Mouse (Mus musculus): Measurements from ENCODE around the gene Prokr1. TPM values are rescaled to one million over a fixed set of nuclear protein-coding genes. Genes with fewer than 3 reads are reported as not detected.
"Not testable (repeated sequence)": the region's sequence is repeated elsewhere in the genome, so short reads cannot be mapped to it uniquely, and the experiment has no call there.

Prokr1 gene
- total RNA-seq, 2 experiments from 2014 or later, result 0.08 to 0.17 TPM

- peak overlapping the region; percentile 53 for H3K4me3 ChIP-seq
- no peak overlapping the region for H3K27ac ChIP-seq
- DNase-seq (ENCODE audit: low spot score in 2 of 2), result no peak
- no peak for TF ChIP-seq CTCF (conservative IDR thresholded peaks at IDR 0.05)
Observed at GRCm38 (mm10) chr6:87589718-87590393, 687 bp downstream of the Prokr1 start.

GRCm38 (mm10) chr6:87583991-87584390 lies 6.6 kb downstream of the Prokr1 start:
- H3K4me3 ChIP-seq, result no peak overlapping the region
- TF ChIP-seq CTCF (conservative IDR thresholded peaks at IDR 0.05), result no peak
- no peak for DNase-seq (ENCODE audit: low spot score in 2 of 2)
- no peak overlapping the region for H3K27ac ChIP-seq

GRCm38 (mm10) chr6:87583183-87583611 lies 7.3 kb downstream of the Prokr1 start:
- DNase-seq (ENCODE audit: low spot score in 2 of 2), result no peak
- no peak overlapping the region for H3K27ac ChIP-seq
- TF ChIP-seq CTCF (conservative IDR thresholded peaks at IDR 0.05), result no peak

DNA sequence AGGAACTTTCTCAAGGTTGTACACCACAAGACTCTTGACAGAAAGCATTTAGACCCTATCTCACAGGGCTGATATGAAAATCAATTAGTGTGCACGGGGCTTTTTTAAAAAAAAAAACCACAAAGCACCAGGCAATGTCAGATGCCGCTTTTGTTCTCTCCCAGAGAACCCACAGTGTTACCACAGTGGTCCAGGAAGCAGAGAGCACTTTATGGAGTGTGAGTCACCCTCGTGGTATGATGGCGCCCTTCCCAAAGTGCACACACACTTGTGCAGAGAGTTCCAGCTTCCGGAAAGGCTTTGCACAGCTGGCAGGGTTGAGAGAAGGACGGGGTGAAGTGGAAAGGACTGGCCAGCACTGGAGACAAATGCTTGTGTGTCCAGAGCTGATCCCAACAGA lies 8.1 kb downstream of the Prokr1 start:
- TF ChIP-seq CTCF (conservative IDR thresholded peaks at IDR 0.05), result no peak
- Histone ChIP-seq H3K4me3 (no peak overlapping the region), H3K27ac (no peak overlapping the region)
- DNase-seq (ENCODE audit: low spot score in 2 of 2), result no peak

More at GRCm38 (mm10) chr6:87583183-87583611, 7.3 kb downstream of the Prokr1 start:
- no peak overlapping the region for H3K4me3 ChIP-seq

GRCm38 (mm10) chr6:87581581-87581980 lies 9.0 kb downstream of the Prokr1 start:
- Histone ChIP-seq H3K4me3 (no peak overlapping the region), H3K27ac (no peak overlapping the region)
- DNase-seq (ENCODE audit: low spot score in 2 of 2), result no peak
- TF ChIP-seq CTCF (conservative IDR thresholded peaks at IDR 0.05), result no peak

DNA sequence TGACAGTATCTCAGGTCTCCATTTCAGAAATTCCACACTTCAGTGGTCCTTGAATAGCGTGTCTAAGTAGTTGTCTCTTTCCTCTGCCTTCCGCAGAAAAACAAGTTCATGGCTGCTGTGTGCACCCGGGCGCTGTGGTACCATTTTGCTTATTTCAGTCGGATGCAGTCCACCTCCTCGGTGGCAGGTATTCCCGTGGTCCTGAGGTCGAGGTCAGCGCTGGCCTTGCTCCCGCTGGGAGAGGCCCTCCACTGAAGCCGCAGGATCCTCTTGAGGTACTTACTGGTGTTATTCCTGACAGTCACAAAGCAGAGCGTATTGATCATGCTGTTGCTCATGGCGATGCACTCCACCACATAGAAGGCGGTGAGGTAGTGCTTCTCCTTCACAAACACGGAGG lies 9.5 kb downstream of the Prokr1 start:
- no peak for DNase-seq (ENCODE audit: low spot score in 2 of 2)
- TF ChIP-seq CTCF (conservative IDR thresholded peaks at IDR 0.05), result no peak
- Histone ChIP-seq H3K4me3 (no peak overlapping the region), H3K27ac (no peak overlapping the region)

GRCm38 (mm10) chr6:87578247-87578646 lies 12.3 kb downstream of the Prokr1 start:
- peak; percentile 68 for TF ChIP-seq CTCF (conservative IDR thresholded peaks at IDR 0.05)
- DNase-seq (ENCODE audit: low spot score in 2 of 2), result no peak
- no peak overlapping the region for H3K4me3 ChIP-seq
- H3K27ac ChIP-seq, result no peak overlapping the region

DNA sequence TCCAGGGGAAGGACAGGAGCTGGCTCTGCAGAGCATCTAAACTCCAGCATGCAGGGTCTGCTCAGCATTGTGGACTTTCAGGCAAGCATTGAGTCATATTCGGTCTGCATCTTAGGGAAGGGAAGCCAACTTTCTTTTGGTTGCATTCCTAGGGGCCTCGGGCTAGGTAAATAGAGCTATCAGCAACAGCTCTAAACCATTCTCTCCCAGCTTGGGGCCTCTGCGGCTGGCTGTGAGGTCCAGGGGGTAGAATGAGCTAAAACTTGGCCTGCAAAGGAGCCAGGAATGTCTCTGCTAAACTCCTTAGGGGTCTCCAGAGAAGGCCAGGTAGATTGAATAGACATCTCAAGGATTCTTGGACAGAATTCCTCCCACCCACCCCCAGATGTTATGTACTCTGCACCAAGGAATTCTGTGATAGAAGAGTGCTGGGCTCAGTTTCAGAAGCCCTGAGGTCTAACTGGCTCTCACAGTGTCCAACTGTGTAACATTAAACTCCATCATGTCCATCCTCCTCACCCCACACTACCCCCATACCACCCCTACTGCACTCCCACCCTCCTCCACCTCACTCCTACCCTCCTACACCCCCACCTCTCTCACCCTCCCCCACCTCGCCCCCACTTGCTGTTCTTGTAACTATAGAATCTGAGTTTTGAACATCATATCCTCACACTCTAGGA lies 13.8 kb downstream of the Prokr1 start:
- no peak for TF ChIP-seq CTCF (conservative IDR thresholded peaks at IDR 0.05)
- DNase-seq (ENCODE audit: low spot score in 2 of 2), result no peak
- Histone ChIP-seq H3K4me3 (no peak overlapping the region), H3K27ac (no peak overlapping the region)

DNA sequence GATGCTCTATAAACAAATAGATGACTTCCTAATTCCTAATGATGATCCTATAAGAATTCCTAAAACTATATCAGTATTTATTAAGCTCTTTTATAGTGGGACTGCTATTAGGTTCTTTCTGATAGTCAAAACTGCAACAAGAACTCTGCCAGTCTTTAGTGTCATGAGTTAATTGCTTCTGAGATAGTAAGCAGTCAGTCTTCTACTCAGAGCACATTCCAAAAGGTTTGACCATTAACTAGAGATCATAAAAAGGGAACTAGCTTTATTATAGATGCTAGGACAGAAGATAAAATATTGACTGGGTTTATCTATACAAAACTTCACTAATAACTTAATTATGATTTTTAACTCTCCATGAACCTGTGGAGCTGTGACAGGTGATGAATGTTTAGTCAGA lies 18.7 kb downstream of the Prokr1 start:
- not testable (repeated sequence) for H3K4me3 ChIP-seq; H3K27ac ChIP-seq; DNase-seq (ENCODE audit: low spot score in 2 of 2)

DNA sequence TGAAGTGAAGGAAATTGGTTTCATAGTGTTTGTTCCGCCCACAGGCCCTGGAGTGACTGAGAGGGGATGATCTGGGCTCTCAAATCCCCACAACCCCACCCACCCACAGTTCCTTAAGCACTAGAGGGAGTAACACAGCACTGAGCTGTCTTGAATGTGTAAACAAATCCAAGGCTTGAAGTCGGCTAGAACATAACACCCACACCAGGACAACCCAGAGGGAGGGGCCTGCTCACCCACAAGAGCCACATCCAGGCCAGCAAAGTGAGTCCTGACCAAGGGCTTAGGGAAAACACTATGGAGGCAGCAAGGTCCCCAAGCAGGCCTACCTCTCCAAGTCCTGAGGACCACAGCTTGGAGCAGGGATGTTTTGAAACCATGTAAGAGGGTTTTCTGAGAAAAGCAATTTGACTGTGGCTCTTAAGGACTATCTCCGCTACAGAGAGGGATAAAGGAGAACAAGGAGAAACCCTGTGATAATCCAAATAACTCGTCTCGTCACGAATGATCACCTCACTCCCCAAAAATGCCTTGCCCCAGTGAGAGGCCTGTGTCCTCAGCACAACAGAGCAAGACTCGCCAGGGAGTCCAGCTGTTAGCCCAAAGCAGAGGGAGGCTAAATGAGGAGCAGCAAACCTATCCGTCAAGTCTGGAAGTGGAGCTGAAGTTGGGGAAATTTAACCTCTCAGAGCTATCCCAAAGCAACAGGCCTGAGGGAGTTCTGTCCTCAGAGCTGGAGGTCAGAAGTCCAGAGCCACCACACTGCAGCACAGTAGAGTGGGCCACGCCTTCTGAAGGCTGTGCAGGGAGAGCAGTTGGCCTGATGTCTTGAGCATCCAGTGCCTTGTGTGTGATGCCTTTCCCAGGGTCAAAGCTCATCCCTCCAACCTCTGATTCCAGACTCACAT lies 22.6 kb downstream of the Prokr1 start:
- H3K27ac ChIP-seq, result no peak overlapping the region
- no peak for TF ChIP-seq CTCF (conservative IDR thresholded peaks at IDR 0.05)
- no peak for DNase-seq (ENCODE audit: low spot score in 2 of 2)
- H3K4me3 ChIP-seq, result no peak overlapping the region

GRCm38 (mm10) chr6:87565166-87565565 lies 25.4 kb downstream of the Prokr1 start:
- no peak for DNase-seq (ENCODE audit: low spot score in 2 of 2)
- H3K27ac ChIP-seq, result no peak overlapping the region
- no peak for TF ChIP-seq CTCF (conservative IDR thresholded peaks at IDR 0.05)
- H3K4me3 ChIP-seq, result no peak overlapping the region

DNA sequence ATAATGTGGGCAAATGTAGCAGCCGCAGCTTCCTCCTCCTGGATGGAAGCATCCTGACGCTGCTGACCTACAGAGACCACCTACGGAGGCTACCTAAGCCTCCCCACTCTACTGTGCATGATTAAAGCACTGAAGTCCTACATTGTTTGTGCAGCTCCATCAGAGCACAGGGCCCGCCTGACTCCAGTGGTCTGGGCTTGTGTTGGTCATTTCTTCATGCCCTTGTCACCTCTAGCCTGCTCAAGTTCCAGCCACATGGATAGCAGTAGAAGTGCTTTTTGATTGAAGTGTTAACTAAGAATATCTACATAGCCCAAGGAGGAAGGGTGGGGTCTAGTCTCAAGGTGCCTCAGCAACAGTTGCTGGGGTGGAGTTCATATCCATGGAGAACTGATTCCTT lies 26.2 kb downstream of the Prokr1 start:
- H3K27ac ChIP-seq, result no peak overlapping the region
- TF ChIP-seq CTCF (conservative IDR thresholded peaks at IDR 0.05), result no peak
- DNase-seq (ENCODE audit: low spot score in 2 of 2), result no peak

GRCm38 (mm10) chr6:87553724-87554123 lies 36.8 kb downstream of the Prokr1 start:
- TF ChIP-seq CTCF (conservative IDR thresholded peaks at IDR 0.05), result no peak
- H3K4me3 ChIP-seq, result no peak overlapping the region
- DNase-seq (ENCODE audit: low spot score in 2 of 2), result no peak
- H3K27ac ChIP-seq, result no peak overlapping the region

More for the DNA sequence above, 26.2 kb downstream of the Prokr1 start:
- H3K4me3 ChIP-seq, result no peak overlapping the region

Measured in layer of hippocampus, adult 2 months (tissue).